Mouse (Mus musculus): Measurements from ENCODE around the gene Idi2.
"Not testable (repeated sequence)": the region's sequence is repeated elsewhere in the genome, so short reads cannot be mapped to it uniquely, and the experiment has no call there.

- not testable (repeated sequence) for TF ChIP-seq POLR2A (IDR thresholded peaks at IDR 0.05; ENCODE audit: borderline replicate concordance, low read depth, low read length); CTCF (IDR thresholded peaks at IDR 0.05; ENCODE audit: low read depth, low read length)
These were observed 11.6 kb upstream of the Idi2 start for GRCm38 (mm10) chr13:8941110-8941509.
